Mouse (Mus musculus) thymus, adult 2 months (tissue): ENCODE measurements around the gene Nelfa.

Source experiments
- CTCF ChIP-seq: fragments of 200-500 bp; IDR thresholded peaks from 2 replicates; pipeline ENCODE4 v1.5.1; 2012; ENCODE audit warnings: mild to moderate bottlenecking, control low read depth, low read length, moderate library complexity, borderline replicate concordance; ENCODE audit not compliant: control insufficient read depth, poor library complexity, insufficient read depth; ENCODE audit errors: extremely low read depth
- POLR2A ChIP-seq: fragments of 200-500 bp; IDR thresholded peaks from 2 replicates; pipeline ENCODE4 v1.6.1; 2012; ENCODE audit warnings: mild to moderate bottlenecking, low read length, control low read depth, moderate library complexity; ENCODE audit not compliant: control insufficient read depth, poor library complexity, insufficient read depth; ENCODE audit errors: extremely low read depth

DNA sequence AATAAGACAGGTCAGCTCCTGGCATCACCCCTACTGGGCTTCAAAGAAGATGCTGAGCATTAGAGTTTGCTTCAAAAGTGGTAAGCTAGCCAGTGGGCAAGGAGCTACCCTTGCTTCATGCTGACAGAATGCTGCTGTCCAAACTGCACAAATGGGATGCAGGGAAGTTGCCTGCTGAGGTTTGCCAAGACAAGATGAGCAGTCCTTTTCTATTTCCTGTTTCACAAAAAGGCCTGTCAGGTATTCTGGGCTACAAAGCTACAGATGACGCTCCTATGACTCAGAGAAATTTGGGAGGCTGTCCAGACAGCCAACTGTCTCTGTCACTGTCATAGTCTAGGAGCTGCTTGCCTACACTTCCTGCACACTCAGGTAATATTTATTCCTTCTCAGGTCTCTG lies 16.7 kb downstream of the Nelfa start:
- no peak for TF ChIP-seq CTCF
- TF ChIP-seq POLR2A: no peak
